Mouse (Mus musculus): Measurements from ENCODE around the gene Hcrtr2. TPM values are rescaled to one million over a fixed set of nuclear protein-coding genes. Genes with fewer than 3 reads are reported as not detected.

Gene Hcrtr2
- polyA plus RNA-seq (2012; rRNA removed) = not detected in 2 replicates

DNA sequence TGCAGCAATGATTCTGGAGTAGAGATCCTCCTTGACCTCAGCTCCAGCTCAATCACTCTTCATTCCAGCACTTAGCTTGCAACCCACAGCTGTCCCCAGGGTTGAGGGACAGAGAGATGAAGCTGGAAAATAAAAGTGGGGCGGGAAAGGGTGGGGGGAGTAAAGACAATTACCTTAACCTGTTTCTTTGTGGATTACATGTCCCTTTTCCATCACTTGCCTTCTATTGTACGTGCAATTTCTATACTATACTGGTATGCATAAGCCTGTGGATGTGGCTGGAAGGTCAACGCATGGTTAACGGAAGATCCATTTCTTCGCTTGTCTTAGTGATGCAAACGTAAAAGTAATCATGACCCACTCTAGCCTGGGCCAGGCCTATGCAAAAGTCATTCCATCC is at the start of gene Hcrtr2:
Gene Hcrtr2, minus strand, starts transcription at position 101 of the 400 bp plus-strand sequence.
- whole genome bisulfite sequencing = 70% methylated on average over 6 of the region's 6 CpGs
- TF ChIP-seq CTCF (IDR thresholded peaks at IDR 0.05; ENCODE audit: extremely low read depth, insufficient read length, insufficient replicate concordance, low read depth, low read length) = no peak
- TF ChIP-seq POLR2A (IDR thresholded peaks at IDR 0.05; ENCODE audit: low read depth, low read length) = no peak
- H3K4me3 ChIP-seq (ENCODE audit: low read depth, low read length) = peak within 1 kb of the TSS; percentile 32

DNA sequence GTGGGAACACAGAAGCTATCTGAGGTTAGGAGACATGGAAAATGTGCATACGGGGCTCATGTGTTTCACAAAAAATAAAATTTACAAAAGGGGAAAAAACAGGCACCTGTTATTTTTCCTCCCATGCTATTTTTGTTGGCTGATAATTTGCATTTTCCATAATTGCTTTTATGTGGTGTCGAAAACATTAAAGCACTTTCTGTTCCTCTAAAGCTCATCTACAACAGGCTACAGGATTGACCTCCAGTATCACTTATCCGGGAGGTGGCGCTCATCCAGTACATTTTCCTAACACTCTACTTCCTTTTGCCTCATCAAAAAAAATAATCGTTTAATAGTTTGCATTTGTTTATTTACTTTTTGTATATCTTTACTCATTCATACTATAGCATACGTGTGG is 41.2 kb upstream of the Hcrtr2 start:
- no peaks in the 10 kb centered on the region for H3K36me3 ChIP-seq (ENCODE audit: control insufficient read depth, insufficient read depth, low read length)
- no peaks in the 10 kb centered on the region for H3K4me1 ChIP-seq (ENCODE audit: control insufficient read depth, insufficient read depth, insufficient read length, low read length)
- 78% methylated on average over 6 of the region's 6 CpGs for WGBS
- H3K4me3 ChIP-seq (ENCODE audit: low read depth, low read length) = no peak overlapping the region
- no peak for TF ChIP-seq CTCF (IDR thresholded peaks at IDR 0.05; ENCODE audit: extremely low read depth, insufficient read length, insufficient replicate concordance, low read depth, low read length)
- no peak for TF ChIP-seq POLR2A (IDR thresholded peaks at IDR 0.05; ENCODE audit: low read depth, low read length)
- H3K27ac ChIP-seq (ENCODE audit: insufficient read depth, low read depth, low read length) = no peak overlapping the region
- H3K27me3 ChIP-seq (ENCODE audit: control insufficient read depth, insufficient read depth, low read length) = no peaks in the 10 kb centered on the region

More for the DNA sequence above, at the start of gene Hcrtr2:
- Histone ChIP-seq H3K36me3 (ENCODE audit: control insufficient read depth, insufficient read depth, low read length) (no peaks in the 10 kb centered on the region), H3K27me3 (ENCODE audit: control insufficient read depth, insufficient read depth, low read length) (0 out of 2 replicates have a peak, but pooled peaks cover 7% of the 10 kb centered on the region), H3K27ac (ENCODE audit: insufficient read depth, low read depth, low read length) (no peak within 1 kb of the TSS), H3K4me1 (ENCODE audit: control insufficient read depth, insufficient read depth, insufficient read length, low read length) (no peaks in the 10 kb centered on the region)

DNA sequence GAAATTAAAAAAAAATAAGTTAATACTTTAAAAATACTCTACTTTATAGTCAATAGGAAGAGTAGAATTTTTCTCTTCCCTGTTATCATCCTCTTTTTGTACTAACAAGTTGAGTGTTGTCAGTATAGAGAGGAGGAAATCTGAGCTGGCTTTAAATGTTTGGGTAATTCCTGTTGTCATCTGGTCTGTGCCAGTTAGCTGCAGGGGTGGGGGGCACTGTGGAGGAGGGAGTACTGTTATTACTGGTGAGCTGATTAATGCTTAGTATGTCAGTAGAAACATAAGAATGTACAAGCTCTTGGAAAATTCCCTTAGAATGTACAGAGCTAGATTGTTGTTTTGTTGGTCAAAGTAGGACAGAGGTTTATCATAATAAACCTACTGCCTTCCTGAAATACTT is 36.7 kb upstream of the Hcrtr2 start:
- H3K36me3 ChIP-seq (ENCODE audit: control insufficient read depth, insufficient read depth, low read length) = no peaks in the 10 kb centered on the region
- H3K4me1 ChIP-seq (ENCODE audit: control insufficient read depth, insufficient read depth, insufficient read length, low read length) = no peaks in the 10 kb centered on the region
- H3K4me3 ChIP-seq (ENCODE audit: low read depth, low read length) = no peak overlapping the region
- no peak for TF ChIP-seq CTCF (IDR thresholded peaks at IDR 0.05; ENCODE audit: extremely low read depth, insufficient read length, insufficient replicate concordance, low read depth, low read length)
- TF ChIP-seq POLR2A (IDR thresholded peaks at IDR 0.05; ENCODE audit: low read depth, low read length) = no peak
- H3K27ac ChIP-seq (ENCODE audit: insufficient read depth, low read depth, low read length) = no peak overlapping the region
- H3K27me3 ChIP-seq (ENCODE audit: control insufficient read depth, insufficient read depth, low read length) = no peaks in the 10 kb centered on the region

DNA sequence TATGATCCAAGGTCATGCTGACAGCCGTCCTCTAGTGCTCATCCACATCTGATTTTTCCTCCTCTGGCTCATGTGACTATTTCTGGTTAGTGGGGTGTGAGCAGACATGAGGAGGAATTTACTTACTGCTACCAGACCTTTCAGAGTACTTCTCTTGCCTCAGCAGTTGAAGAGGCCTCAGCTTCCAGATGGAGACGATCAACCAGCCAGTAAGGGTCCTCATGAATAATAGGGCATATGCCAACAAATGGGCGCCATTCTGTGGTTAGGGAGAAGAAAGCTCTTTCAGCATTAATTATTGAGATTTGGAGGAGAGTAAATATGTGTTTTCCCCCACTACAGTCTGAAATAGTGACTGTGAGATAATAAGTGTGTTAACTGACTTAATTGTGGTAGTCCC is 28.7 kb upstream of the Hcrtr2 start:
- no peaks in the 10 kb centered on the region for H3K27me3 ChIP-seq (ENCODE audit: control insufficient read depth, insufficient read depth, low read length)
- no peak overlapping the region for H3K4me3 ChIP-seq (ENCODE audit: low read depth, low read length)
- TF ChIP-seq POLR2A (IDR thresholded peaks at IDR 0.05; ENCODE audit: low read depth, low read length) (no peak), CTCF (IDR thresholded peaks at IDR 0.05; ENCODE audit: extremely low read depth, insufficient read length, insufficient replicate concordance, low read depth, low read length) (no peak)
- H3K27ac ChIP-seq (ENCODE audit: insufficient read depth, low read depth, low read length) = no peak overlapping the region
- H3K36me3 ChIP-seq (ENCODE audit: control insufficient read depth, insufficient read depth, low read length) = no peaks in the 10 kb centered on the region
- H3K4me1 ChIP-seq (ENCODE audit: control insufficient read depth, insufficient read depth, insufficient read length, low read length) = no peaks in the 10 kb centered on the region
- 77% methylated on average over 3 of the region's 3 CpGs for WGBS

- Histone ChIP-seq H3K27me3 (ENCODE audit: control insufficient read depth, insufficient read depth, low read length) (no peaks in the 10 kb centered on the region), H3K27ac (ENCODE audit: insufficient read depth, low read depth, low read length) (no peak overlapping the region), H3K4me1 (ENCODE audit: control insufficient read depth, insufficient read depth, insufficient read length, low read length) (no peaks in the 10 kb centered on the region), H3K36me3 (ENCODE audit: control insufficient read depth, insufficient read depth, low read length) (no peaks in the 10 kb centered on the region), H3K4me3 (ENCODE audit: low read depth, low read length) (no peak overlapping the region)
- WGBS = 70% methylated on average over 1 of the region's 1 CpGs
- TF ChIP-seq CTCF (IDR thresholded peaks at IDR 0.05; ENCODE audit: extremely low read depth, insufficient read length, insufficient replicate concordance, low read depth, low read length) = no peak
Measured at GRCm38 (mm10) chr9:76347298-76347697, 23.6 kb upstream of the Hcrtr2 start.

DNA sequence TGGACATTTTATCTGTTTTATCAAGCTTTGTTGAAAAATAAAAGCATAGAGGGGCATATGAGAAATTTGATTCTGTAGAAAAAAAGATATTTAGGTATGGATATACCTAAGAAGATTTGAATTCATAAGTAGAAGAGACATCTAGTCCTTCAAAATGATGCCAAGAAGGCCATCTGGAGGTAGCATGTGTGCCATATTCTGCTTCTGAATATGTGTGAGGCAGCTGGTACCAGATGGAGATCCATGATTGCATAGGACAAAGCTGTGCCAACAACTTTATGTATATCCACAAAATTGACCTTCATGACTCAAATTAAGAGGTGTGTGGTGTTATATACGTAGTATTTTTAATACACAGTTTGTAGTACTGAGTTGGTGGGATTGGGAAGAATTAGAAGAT is 7.4 kb upstream of the Hcrtr2 start:
- Histone ChIP-seq H3K36me3 (ENCODE audit: control insufficient read depth, insufficient read depth, low read length) (no peaks in the 10 kb centered on the region), H3K4me3 (ENCODE audit: low read depth, low read length) (no peak overlapping the region), H3K27ac (ENCODE audit: insufficient read depth, low read depth, low read length) (no peak overlapping the region), H3K4me1 (ENCODE audit: control insufficient read depth, insufficient read depth, insufficient read length, low read length) (no peaks in the 10 kb centered on the region), H3K27me3 (ENCODE audit: control insufficient read depth, insufficient read depth, low read length) (no peaks in the 10 kb centered on the region)
- no peak for TF ChIP-seq CTCF (IDR thresholded peaks at IDR 0.05; ENCODE audit: extremely low read depth, insufficient read length, insufficient replicate concordance, low read depth, low read length)
- no peak for TF ChIP-seq POLR2A (IDR thresholded peaks at IDR 0.05; ENCODE audit: low read depth, low read length)
- 76% methylated on average over 1 of the region's 1 CpGs for WGBS

GRCm38 (mm10) chr9:76323186-76323701 is 412 bp downstream of the Hcrtr2 start:
- H3K4me1 ChIP-seq (ENCODE audit: control insufficient read depth, insufficient read depth, insufficient read length, low read length) = no peaks in the 10 kb centered on the region
- H3K27ac ChIP-seq (ENCODE audit: insufficient read depth, low read depth, low read length) = no peak overlapping the region

More at GRCm38 (mm10) chr9:76323186-76323701, 412 bp downstream of the Hcrtr2 start:
- Histone ChIP-seq H3K4me3 (ENCODE audit: low read depth, low read length) (peak overlapping the region; percentile 32), H3K27me3 (ENCODE audit: control insufficient read depth, insufficient read depth, low read length) (0 out of 2 replicates have a peak, but pooled peaks cover 7% of the 10 kb centered on the region), H3K36me3 (ENCODE audit: control insufficient read depth, insufficient read depth, low read length) (no peaks in the 10 kb centered on the region)
- WGBS = 2% methylated on average over 29 of the region's 29 CpGs
- no peak for TF ChIP-seq CTCF (IDR thresholded peaks at IDR 0.05; ENCODE audit: extremely low read depth, insufficient read length, insufficient replicate concordance, low read depth, low read length)
- TF ChIP-seq POLR2A (IDR thresholded peaks at IDR 0.05; ENCODE audit: low read depth, low read length) = no peak

Measured in small intestine, adult 2 months (tissue).